Mouse (Mus musculus) gastrocnemius, adult 8-10 months (tissue): ENCODE data around the gene Plau. TPM values are rescaled to one million over a fixed set of nuclear protein-coding genes. Genes with fewer than 3 reads are reported as not detected.

ENCODE experiments used
- DNase-seq, 2 experiments: peaks; one replicate each; pipeline ENCODE4 v3.0.0; 2022; ENCODE audit warnings: low spot score in 2 of 2
- total RNA-seq, 4 experiments: library from RNA; stranded (reverse); gene quantifications; 2 replicates each; pipeline ENCODE4 v1.2.4; 2022

Plau gene
- total RNA-seq, 4 experiments from 2014 or later: 13.4 to 23.7 (median 18.1) TPM

DNA sequence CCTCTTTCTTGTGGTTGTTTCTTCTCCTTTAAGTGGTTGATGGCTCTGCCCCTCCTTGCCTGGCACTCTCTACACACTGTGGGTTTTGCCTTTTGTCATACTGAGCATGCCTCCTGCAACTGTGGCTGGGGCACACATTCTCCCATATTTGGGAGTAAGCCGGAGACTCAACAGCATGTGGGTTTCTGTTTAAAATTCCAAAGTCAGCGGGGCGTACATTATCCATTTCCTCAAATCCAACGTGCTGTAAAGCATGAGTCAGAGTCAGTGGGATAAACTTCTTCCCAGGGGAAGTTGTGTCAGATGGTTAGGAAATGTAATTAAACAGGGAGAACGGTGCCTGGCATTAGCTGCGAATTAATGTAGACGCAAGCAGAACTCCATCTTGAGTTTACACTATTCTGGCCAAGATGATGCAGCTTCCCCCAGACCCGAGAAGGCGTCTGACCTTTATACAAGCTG, 55.5 kb downstream of the Plau start:
- no peak for DNase-seq

Other genes with a start within 250 kb of the Plau start
- 1 to 10 TPM; 2.4 to 6.4 (median 3.8) TPM for gene Usp54, start 195.6 kb upstream of the Plau start, total RNA-seq
- gene Myoz1, start 180.1 kb upstream of the Plau start, total RNA-seq: 1,000 to 10,000 TPM; 3,090 to 3,449 (median 3,228) TPM
- 100 to 1,000 TPM; 153 to 168 (median 158) TPM for gene Synpo2l, start 168.3 kb upstream of the Plau start, total RNA-seq
- gene Sec24c, start 162.4 kb upstream of the Plau start, total RNA-seq: 10 to 100 TPM; 64.6 to 79.3 (median 71.4) TPM
- gene Fut11, start 141.7 kb upstream of the Plau start, total RNA-seq: 1 to 10 TPM; 1.3 to 2.0 (median 1.5) TPM
- 100 to 1,000 TPM; 122 to 140 (median 126) TPM for gene Chchd1, start 133.7 kb upstream of the Plau start, total RNA-seq
- gene Zswim8, start 129.1 kb upstream of the Plau start, total RNA-seq: 10 to 100 TPM; 24.2 to 32.0 (median 26.4) TPM
- 1 to 10 TPM; 4.6 to 9.3 (median 6.6) TPM for gene Ndst2, start 102.1 kb upstream of the Plau start, total RNA-seq
- gene Camk2g, start 42.6 kb upstream of the Plau start, total RNA-seq: 100 to 1,000 TPM; 187 to 196 (median 195) TPM
- gene Vcl, start 92.7 kb downstream of the Plau start, total RNA-seq: 10 to 100 TPM; 62.2 to 64.9 (median 63.9) TPM
- gene Ap3m1, start 215.8 kb downstream of the Plau start, total RNA-seq: 10 to 100 TPM; 27.9 to 33.0 (median 30.6) TPM
- gene Adk, start 215.9 kb downstream of the Plau start, total RNA-seq: 100 to 1,000 TPM in 2 of 4 experiments, 10 to 100 TPM in 2; 88.2 to 104 (median 99.2) TPM